Mouse (Mus musculus) 3T3-L1 (cell line): ENCODE measurements around the gene Olfml1.

Source experiments
- DNase-seq: peaks from one replicate; pipeline ENCODE4 v3.0.0-alpha.2; 2015; ENCODE audit warnings: low read depth, low spot score

The Olfml1 gene

DNA sequence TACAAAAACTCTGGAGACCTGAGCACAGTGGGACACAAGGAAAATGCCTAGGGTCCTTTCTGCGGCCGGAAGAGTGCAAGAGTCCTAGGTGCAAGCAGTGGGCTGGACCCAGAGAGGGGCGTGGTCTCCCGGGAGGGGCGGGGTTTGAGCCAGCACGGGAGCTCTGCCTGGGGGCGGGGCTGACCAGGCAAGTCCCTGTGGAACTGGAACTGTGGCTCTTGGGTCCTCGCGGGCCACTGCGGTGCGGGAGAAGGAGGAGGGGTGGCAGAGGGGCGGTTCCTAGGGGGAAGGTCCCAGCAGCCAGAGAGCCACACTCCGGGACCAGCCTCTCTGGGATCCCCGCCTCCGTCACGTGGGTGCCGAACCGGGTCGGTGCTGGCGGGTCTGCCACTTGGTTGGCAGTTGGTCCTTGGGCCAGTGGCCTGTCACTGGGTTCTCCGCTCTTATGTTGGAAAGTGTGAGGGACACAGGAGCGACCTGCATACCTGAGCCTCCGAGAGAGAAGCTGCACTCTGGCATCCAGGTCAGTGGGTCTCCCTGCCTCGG lies 27.7 kb downstream of the Olfml1 start, which contains the start of gene Ppfibp2:
TSS of gene Ppfibp2 (plus strand) at position 351 of the 546 bp plus-strand sequence.
- no peak for DNase-seq

- no peak for DNase-seq
Measured at GRCm38 (mm10) chr7:107595426-107595825, 28.2 kb downstream of the Olfml1 start.

GRCm38 (mm10) chr7:107596753-107597152 lies 29.5 kb downstream of the Olfml1 start:
- DNase-seq: no peak

DNA sequence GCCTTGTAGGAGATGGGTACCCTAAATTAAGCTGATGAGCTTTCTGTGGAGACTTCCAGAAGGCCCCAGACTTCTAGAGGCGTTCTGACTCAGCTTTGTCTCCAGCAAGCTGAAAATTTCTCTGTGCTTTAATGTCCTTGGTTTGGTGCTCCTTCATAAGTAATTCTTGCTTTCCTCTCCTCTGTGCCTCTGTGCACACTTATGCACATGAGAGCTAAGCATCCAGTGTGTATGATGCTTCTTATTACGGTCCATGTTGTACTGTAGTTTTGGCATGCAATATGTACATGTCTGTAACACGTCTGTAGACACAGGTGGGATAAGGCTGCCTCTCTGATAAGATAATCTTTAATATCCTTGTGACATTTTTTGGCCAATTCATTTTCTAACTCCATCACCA lies 30.7 kb downstream of the Olfml1 start:
- DNase-seq: no peak

- DNase-seq: no peak
Measured at GRCm38 (mm10) chr7:107600651-107601050, 33.4 kb downstream of the Olfml1 start.

DNA sequence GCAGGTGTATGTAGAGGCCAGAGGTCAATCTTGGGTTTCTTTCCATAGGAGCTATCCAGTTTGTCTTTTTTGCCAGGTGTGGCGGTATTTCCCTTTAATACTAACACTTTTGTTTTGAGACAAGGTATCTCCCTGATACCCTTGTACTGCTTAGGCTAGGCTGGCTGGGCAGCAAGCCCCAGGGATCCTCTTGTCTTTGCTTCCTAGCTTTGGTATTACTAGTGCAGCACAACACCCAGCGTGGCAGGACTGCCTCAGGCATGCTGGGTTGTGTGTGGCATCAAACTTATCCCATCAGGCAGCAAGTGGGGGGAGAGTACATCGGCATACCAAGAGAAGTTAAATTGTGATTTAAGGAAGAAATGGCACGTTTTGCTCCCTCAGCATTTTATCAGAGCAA lies 35.3 kb downstream of the Olfml1 start:
- no peak for DNase-seq

DNA sequence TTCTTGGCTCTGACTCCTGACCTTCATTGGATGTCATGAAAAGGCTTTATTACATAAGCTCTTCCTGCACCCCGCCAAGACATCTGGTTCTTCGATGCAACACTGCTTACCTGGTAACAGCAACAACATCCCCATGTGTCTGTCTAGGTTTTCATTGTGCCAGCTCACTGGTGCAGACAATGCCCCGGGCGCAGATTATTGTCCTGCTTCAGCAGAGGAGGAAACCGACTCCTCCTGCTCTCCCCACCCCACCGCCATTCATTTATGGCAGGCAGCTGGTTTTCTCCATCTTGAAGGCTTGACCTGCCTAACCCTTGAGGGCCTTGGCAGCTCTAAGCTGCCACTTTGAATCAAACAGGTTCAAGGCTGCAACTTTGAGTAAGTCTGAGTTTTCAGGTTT lies 35.7 kb downstream of the Olfml1 start:
- DNase-seq: no peak

DNA sequence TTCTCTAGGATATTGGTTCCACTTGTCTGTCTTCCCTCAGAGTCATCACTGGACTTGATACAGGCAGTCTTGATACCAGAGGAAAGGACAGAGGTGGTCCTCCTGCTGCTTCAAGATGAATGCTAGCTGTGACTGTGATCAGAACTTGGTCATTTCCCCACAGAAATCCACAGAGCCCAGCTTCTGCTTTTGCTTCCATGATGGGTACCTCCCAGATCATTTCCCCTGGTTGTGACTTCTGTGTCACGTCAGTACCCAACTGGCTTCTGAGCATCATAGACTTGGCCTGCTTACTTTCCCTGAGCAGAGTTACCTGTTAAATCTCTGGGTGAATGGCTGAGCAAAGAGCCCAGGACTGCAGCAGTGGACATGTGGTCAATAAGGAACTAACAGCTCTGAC lies 40.5 kb downstream of the Olfml1 start:
- no peak for DNase-seq

- DNase-seq: no peak
Measured at GRCm38 (mm10) chr7:107609622-107610255, 42.5 kb downstream of the Olfml1 start.

GRCm38 (mm10) chr7:107610880-107611279 lies 43.6 kb downstream of the Olfml1 start:
- DNase-seq: no peak

GRCm38 (mm10) chr7:107618028-107618992 lies 51.1 kb downstream of the Olfml1 start:
- no peak for DNase-seq

GRCm38 (mm10) chr7:107619225-107619624 lies 52.0 kb downstream of the Olfml1 start:
- no peak for DNase-seq

DNA sequence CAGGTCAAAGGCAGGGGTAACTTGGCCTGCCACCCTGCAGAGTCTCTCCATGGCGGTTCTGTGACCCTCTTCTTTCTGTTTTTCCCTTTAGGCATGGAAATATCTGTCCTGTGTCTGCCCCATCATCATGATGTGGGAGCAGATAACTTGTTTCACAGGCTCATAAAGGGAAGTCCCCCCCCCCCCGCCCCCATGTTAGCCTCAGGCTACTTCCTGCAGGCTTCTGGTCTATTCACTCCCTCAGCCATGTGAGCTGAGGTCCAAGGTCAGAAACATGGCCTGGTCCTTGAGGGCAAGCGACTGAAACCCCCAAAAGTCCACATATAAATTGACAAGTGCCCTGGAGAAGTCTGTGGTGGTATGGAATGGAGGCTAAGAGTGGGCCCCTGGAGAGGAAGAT lies 52.9 kb downstream of the Olfml1 start:
- DNase-seq: no peak

DNA sequence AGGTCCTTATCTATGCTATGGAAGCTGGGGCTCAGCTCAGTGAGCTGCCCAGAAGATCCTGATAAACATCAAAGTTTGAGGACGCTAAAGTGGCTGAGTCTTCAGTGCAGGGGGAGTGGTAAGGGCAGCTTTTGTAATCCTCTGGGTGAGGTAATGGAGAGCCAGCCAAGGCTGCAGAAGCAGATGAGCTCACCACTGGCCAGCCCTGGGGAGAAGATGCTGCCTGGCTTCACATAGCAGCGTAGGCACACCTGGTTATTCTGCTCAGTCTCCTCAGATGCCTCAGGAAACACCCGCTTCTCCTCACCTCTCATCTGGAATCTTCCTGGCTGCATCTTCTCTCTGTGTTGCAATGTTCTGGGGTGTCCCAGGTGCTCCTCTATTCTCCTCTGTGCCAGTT lies 57.2 kb downstream of the Olfml1 start:
- DNase-seq: no peak

DNA sequence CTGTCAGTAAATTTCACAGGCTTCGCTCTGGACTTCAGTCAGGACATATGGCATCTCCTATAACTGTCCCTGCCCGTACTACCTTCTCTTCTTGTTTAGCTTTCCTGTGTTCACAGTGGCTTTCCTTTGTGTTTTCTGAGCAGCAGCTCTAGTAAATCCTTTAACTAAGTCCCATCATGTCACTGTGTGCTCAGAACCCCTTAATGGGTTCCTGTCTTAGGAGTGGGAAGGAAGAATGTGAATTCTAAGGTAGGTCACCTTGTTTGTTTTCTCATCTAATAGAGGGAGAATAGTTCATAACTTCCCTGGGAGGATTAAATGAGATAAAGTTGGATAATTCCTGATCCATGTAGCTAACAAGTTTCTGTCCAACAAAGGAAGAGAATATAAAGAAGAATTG lies 57.8 kb downstream of the Olfml1 start, which contains the start of gene 5330417H12Rik:
TSS of gene 5330417H12Rik (minus strand) at position 101 of the 400 bp plus-strand sequence.
- no peak for DNase-seq

DNA sequence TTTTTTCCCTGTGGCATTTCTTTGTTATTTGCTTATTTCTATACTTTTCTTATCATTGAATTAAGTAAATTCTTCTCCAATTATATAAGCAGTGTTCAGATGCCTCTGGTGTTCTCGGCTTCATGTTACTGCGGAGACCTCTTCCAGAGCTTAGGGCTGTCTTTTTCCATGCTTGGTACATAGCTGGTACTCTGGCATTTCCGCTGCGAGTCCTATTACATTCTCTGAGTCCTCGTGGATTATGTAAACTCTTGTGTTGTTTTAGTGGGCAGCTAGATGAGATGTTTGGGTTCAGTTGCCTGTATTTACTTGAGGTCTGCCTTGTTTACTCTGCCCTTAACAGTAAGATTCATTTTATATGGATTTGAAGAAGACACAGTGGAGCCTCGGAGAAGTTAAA lies 58.5 kb downstream of the Olfml1 start:
- DNase-seq: no peak

DNA sequence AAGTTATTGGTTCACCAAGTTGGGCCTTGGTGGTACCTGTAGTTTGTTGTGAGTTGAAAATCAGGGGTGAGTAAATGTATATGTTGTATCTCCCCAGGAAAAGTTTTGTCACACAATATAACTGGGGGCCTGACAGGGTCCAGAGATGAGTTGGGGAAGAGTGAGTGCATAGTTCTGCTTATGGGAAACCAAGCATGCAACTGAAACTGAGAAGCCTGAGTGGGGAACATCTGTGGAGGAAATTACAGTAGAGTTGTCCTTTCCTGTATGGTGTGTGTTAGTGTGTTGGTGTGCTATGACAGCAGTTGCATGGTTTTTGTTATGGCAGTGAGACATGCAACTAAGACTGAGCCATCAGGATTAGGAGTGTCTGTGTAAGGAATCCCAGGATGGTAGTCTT lies 61.1 kb downstream of the Olfml1 start:
- no peak for DNase-seq

DNA sequence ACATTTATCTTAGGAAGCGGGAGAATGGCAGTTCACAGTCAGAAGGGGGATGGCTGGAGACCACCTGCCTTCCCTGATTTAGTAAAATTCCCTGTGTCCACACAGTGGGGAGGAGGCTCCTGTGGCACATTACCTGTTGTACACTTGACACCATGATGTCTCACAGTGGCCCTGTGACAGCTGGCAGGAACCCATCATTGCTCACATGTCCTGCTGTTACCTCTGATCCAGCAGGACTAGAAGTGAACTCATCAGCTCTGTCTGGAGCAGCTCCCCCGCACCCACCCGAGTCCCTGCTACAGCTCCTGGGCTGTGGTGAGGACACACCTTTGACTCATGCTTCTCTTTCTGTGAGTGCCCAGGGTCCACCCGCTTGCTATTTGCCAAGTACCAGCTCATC lies 66.0 kb downstream of the Olfml1 start:
- DNase-seq: no peak

GRCm38 (mm10) chr7:107637398-107637797 lies 70.2 kb downstream of the Olfml1 start:
- DNase-seq: no peak

GRCm38 (mm10) chr7:107638026-107638425 lies 70.8 kb downstream of the Olfml1 start:
- no peak for DNase-seq
